Mouse (Mus musculus): Measurements from ENCODE around the gene Hist1h2aa. TPM values are rescaled to one million over a fixed set of nuclear protein-coding genes. Genes with fewer than 3 reads are reported as not detected.

Hist1h2aa gene
- polyA plus RNA-seq (2017; shearing (Covaris generic)) = not detected

DNA sequence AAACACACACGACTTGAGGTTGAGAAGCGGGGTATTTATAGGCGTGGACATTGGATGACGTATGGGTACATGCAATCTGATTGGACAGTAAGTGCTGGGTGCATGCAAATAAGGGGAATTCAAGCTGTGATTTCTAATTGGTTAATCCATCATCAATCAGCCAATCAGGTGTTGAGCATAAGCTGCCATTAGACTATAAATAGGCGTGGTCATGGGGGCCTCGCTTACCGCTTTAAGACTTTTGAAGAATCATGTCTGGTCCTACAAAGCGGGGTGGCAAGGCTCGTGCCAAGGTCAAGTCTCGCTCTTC lies at the start of gene Hist1h2aa:
Gene Hist1h2aa (plus strand): TSS at position 252 of the 310 bp plus-strand sequence.

DNA sequence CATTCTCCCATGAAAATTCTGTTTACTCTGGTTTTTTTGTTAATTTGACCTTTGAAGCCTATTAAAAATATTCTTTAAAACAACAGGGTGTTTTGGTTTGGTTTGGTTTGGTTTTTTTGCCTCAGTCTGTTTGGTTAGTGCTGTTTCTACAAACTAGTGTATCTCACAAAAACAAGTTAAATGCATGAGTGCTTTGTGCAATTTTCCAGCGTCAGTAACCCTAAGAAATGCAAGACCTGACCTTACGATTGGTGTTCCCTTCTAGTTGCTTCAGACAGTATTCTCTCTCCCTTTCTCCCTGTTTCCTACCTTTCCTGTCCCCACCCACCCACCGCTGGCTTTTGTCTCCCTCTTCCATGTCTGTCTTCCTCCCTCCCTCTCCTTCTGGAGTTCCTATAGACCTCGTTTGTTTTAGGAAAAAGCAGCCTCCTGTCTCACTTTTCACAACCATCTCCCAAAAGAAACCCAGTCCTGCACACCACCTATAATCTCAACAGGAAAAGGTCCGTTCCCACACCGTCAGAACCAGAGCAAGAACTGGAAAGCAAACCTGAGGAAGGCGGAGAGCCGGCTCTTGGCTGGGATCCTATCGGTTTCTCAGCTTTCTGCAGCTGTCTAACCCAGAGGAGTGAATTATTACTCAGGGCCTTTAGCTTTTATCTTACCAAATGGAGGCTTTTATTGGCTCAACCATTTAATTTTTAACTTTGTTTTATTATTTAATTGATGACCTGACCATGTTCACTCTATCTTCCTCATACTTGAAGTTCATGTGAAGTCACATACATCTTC lies 19.7 kb upstream of the Hist1h2aa start, which contains the start of gene Slc17a4:
Gene Slc17a4 (minus strand): TSS at position 634 of the 792 bp plus-strand sequence.

GRCm38 (mm10) chr13:23933421-23934210 lies 646 bp upstream of the Hist1h2aa start, which contains the start of gene Hist1h2ba:
Gene Hist1h2ba (minus strand): TSS chr13:23934156.

Other genes starting within 250 kb of the Hist1h2aa start
- not detected for gene Hist1h1t, start 238.6 kb upstream of the Hist1h2aa start, polyA plus RNA-seq (2017; shearing (Covaris generic))
- 4.1 TPM for gene Hist1h4c, start 236.0 kb upstream of the Hist1h2aa start, polyA plus RNA-seq (2017; shearing (Covaris generic))
- gene Hfe, start 223.6 kb upstream of the Hist1h2aa start, polyA plus RNA-seq (2017; shearing (Covaris generic)) = 0.76 TPM
- 15.9 TPM for gene Hist1h1c, start 195.7 kb upstream of the Hist1h2aa start, polyA plus RNA-seq (2017; shearing (Covaris generic))
- gene Hist1h3c, start 188.9 kb upstream of the Hist1h2aa start, polyA plus RNA-seq (2017; shearing (Covaris generic)) = not detected
- 1.2 TPM for gene Hist1h2bb, start 187.7 kb upstream of the Hist1h2aa start, polyA plus RNA-seq (2017; shearing (Covaris generic))
- gene Hist1h2ab, start 183.3 kb upstream of the Hist1h2aa start, polyA plus RNA-seq (2017; shearing (Covaris generic)) = 2.7 TPM
- not detected for gene Hist1h3b, start 182.2 kb upstream of the Hist1h2aa start, polyA plus RNA-seq (2017; shearing (Covaris generic))
- 18.1 TPM for gene Hist1h4b, start 177.4 kb upstream of the Hist1h2aa start, polyA plus RNA-seq (2017; shearing (Covaris generic))
- gene Hist1h4a, start 173.2 kb upstream of the Hist1h2aa start, polyA plus RNA-seq (2017; shearing (Covaris generic)) = not detected
- gene Hist1h3a, start 172.1 kb upstream of the Hist1h2aa start, polyA plus RNA-seq (2017; shearing (Covaris generic)) = 2.4 TPM
- 1.8 TPM for gene Hist1h1a, start 170.8 kb upstream of the Hist1h2aa start, polyA plus RNA-seq (2017; shearing (Covaris generic))
- gene Trim38, start 164.5 kb upstream of the Hist1h2aa start, polyA plus RNA-seq (2017; shearing (Covaris generic)) = not detected
- not detected for gene Slc17a2, start 127.5 kb upstream of the Hist1h2aa start, polyA plus RNA-seq (2017; shearing (Covaris generic))
- not detected for gene Slc17a3, start 95.0 kb upstream of the Hist1h2aa start, polyA plus RNA-seq (2017; shearing (Covaris generic))
- gene Slc17a1, start 66.7 kb upstream of the Hist1h2aa start, polyA plus RNA-seq (2017; shearing (Covaris generic)) = not detected
- not detected for gene Slc17a4, start 19.5 kb upstream of the Hist1h2aa start, polyA plus RNA-seq (2017; shearing (Covaris generic))
- not detected for gene Hist1h2ba, start 306 bp upstream of the Hist1h2aa start, polyA plus RNA-seq (2017; shearing (Covaris generic))
- gene Scgn, start 56.8 kb downstream of the Hist1h2aa start, polyA plus RNA-seq (2017; shearing (Covaris generic)) = not detected